Mouse (Mus musculus): ENCODE results near the gene Ermp1.

- TF ChIP-seq MAX (IDR thresholded peaks at IDR 0.05; ENCODE audit: low read length) (no peak), CTCF (IDR thresholded peaks at IDR 0.05 in 2 of 3, conservative IDR thresholded peaks at IDR 0.05 in 1 of 3; ENCODE audit: control insufficient read depth in 1 of 3, insufficient read depth in 1 of 3, low read depth in 2 of 3, low read length in 3 of 3, poor library complexity in 1 of 3, severe bottlenecking in 1 of 3) (peak; percentile 81 to 94 (median 90)), ZNF384 (IDR thresholded peaks at IDR 0.05; ENCODE audit: low read depth, low read length) (no peak), RCOR1 (IDR thresholded peaks at IDR 0.05; ENCODE audit: low read depth, low read length) (no peak), EP300 (IDR thresholded peaks at IDR 0.05; ENCODE audit: low read depth in 1 of 2, low read length in 2 of 2) (no peak), TCF12 (IDR thresholded peaks at IDR 0.05; ENCODE audit: low read depth, low read length) (no peak), MAZ (IDR thresholded peaks at IDR 0.05; ENCODE audit: low read depth, low read length) (no peak), GATA1 (IDR thresholded peaks at IDR 0.05; ENCODE audit: low read depth, low read length) (no peak), HCFC1 (IDR thresholded peaks at IDR 0.05; ENCODE audit: low read depth, low read length) (no peak), POLR2AphosphoS5 (IDR thresholded peaks at IDR 0.05; ENCODE audit: borderline replicate concordance, low read depth, low read length) (no peak), ELF1 (IDR thresholded peaks at IDR 0.05; ENCODE audit: low read depth, low read length) (no peak)
Observed at GRCm38 (mm10) chr19:29644747-29645146, 3.5 kb downstream of the Ermp1 start.

Data from MEL (cell line).